Mouse (Mus musculus) brain, embryonic 14.5 days (tissue): Measurements from ENCODE around the gene Pias1. TPM values are rescaled to one million over a fixed set of nuclear protein-coding genes. Genes with fewer than 3 reads are reported as not detected.

ENCODE experiments used
- DNase-seq: peaks from one replicate; pipeline ENCODE4 v3.0.0-alpha.2; 2011; ENCODE audit warnings: low read depth
- CTCF ChIP-seq: fragments of 200-500 bp; IDR thresholded peaks from 2 replicates; pipeline ENCODE4 v1.5.1; 2012; ENCODE audit warnings: inconsistent platforms, mild to moderate bottlenecking, moderate library complexity, borderline replicate concordance; ENCODE audit not compliant: insufficient read depth, insufficient read length; ENCODE audit errors: extremely low read depth
- POLR2A ChIP-seq: fragments of 200-500 bp; IDR thresholded peaks from 2 replicates; pipeline ENCODE4 v1.6.1; 2012; ENCODE audit warnings: mild to moderate bottlenecking, inconsistent platforms, borderline replicate concordance; ENCODE audit not compliant: poor library complexity, insufficient read depth, insufficient read length, severe bottlenecking; ENCODE audit errors: extremely low read depth
- polyA plus RNA-seq: library from polyadenylated mRNA; depleted of rRNA; stranded (reverse); fragments of >200 nt; gene quantifications from 2 replicates; pipeline ENCODE4 v1.2.3, GENCODE M21; 2012

The Pias1 gene
- polyA plus RNA-seq, 1 experiment, result 35.1 TPM

- TF ChIP-seq POLR2A (no peak), CTCF (no peak)
Observed at GRCm38 (mm10) chr9:62979461-62980161, 8.1 kb downstream of the Pias1 start.

DNA sequence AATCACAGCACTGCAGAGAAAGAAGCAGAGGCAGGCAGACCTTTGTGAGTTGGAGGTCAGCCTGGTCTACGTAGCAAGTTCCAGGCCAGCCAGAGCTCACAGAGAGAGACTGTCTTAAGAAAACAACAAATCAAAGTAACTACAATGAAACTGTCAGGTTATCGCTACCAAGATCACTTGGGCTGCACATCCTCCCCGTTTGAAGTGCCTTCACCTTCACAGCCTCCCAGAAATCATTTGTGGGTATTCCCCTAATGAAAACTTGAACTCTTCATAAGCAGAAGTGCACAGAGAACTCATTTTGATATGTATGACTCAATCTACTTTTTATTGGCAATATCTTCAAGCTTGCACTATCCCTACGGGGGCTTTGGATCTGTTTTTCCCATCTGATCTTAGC, 10.6 kb downstream of the Pias1 start:
- TF ChIP-seq CTCF, result no peak
- no peak for TF ChIP-seq POLR2A
- DNase-seq, result no peak

More at GRCm38 (mm10) chr9:62979461-62980161, 8.1 kb downstream of the Pias1 start:
- peak; percentile 55 for DNase-seq

DNA sequence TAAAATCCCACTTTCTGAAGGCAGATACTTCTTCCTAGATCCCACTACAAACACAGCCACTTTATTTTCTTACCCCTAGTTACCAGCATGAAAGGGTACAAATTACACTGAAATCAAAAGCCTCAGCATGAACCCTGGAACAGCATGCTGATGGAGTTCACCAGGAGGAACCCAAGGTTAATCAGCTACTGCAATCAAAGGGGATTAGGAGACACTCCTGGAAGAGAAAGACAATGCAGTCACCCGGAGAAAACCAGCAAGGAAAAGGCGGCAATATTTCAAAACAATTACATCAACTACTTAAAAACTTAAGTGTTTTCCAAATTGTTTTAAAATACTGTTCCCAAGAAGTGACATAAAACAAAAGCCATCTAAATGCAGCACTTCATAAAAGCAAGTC, 11.9 kb downstream of the Pias1 start:
- DNase-seq, result peak; percentile 18

DNA sequence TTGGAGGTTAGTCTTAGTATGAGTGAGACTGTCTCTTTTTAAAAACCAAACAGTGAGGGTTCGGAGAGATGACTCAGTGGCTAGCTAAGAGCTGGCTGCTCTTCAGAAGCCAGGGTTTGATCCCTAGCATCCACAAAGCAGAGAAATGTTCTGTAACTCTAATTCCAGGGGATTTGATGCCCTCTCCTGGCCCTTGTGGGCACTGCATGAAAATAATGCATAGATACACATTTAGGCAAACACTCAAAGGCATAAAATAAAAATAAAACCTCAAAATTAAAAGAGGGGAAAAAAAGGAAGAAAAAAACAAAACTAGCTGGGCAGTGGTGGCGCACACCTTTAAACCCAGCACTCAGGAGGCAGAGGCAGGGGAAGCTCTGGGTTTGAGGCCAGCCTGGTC, 13.3 kb downstream of the Pias1 start:
- TF ChIP-seq CTCF (peak; percentile 33; the same call in 1 of the 2 replicates), POLR2A (no peak)
- DNase-seq, result no peak

More for the DNA sequence above, 11.9 kb downstream of the Pias1 start:
- TF ChIP-seq POLR2A (no peak), CTCF (no peak)

DNA sequence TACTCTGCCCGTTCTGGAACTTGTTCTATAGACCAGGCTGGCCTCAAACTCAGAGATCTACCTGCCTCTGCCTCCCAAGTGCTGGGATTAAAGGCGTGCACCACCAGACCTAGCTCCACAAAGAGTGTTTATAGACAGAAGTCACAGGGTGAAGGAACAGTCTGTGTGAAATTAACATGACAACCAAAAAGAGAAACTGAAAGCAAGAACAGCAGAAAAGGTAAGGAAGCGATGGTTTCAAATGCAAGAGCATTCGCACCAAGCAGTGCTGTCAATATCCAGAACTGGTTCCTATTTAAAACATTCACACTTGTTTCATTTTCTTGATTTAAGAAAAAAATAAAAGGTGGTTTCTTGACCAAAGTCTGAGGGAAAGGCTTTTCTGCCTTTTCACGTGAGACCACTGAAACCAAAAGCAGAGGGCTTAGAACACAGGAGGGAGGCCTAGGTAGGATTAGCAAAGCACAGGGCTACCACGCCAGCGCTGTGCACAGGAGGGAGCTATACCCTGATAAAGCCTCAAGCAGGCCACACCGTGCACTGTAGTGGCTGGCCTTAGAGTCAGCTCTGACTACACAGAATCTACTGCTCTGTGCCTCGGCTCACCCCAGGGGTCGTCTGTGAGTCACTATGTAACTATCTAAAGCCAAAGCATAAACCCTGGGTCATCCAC, 15.5 kb downstream of the Pias1 start:
- peak; percentile 13 for DNase-seq
- TF ChIP-seq POLR2A, result no peak
- peak; percentile 15; the same call in 1 of the 2 replicates for TF ChIP-seq CTCF

DNA sequence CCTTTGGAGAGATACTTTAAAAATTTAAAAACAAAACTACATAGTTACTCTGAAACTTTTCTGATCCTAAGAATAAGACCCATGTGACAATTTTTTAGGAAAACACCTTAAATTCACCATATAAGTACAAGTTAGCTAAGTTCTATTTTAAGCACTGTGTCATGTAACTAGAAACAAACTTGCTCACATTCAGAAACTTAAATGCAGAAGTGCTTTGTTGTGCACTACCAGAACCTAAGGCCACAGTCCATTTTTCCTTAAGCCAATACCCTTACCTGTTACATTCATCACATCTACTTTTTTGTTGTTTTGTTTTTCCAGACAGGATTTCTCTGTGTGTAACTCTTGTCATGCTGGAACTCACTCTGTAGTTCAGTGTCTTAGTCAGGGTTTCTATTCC, 17.4 kb downstream of the Pias1 start:
- no peak for DNase-seq
- TF ChIP-seq CTCF (no peak), POLR2A (no peak)

GRCm38 (mm10) chr9:62966018-62966417, 21.7 kb downstream of the Pias1 start:
- no peak for DNase-seq
- TF ChIP-seq POLR2A (no peak), CTCF (no peak)

DNA sequence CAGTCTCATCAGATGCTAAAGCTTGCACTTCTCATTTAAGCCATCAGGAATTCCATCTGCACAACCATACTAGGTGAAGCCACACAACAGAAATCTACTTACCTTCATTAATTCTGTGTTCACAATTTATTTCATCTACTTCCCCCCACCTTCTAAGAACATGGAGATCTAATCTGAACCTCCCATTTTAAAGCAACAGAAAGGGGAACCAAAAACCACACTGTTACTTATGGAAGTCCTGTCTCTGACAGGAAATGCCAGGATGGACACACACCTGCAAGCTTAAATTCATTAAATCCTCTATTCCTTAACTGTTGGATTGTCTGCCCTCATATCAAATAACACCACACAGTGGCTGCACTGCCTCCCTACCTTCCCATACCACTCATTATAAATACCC, 35.0 kb downstream of the Pias1 start:
- DNase-seq, result no peak
- TF ChIP-seq POLR2A, result no peak
- TF ChIP-seq CTCF, result no peak

DNA sequence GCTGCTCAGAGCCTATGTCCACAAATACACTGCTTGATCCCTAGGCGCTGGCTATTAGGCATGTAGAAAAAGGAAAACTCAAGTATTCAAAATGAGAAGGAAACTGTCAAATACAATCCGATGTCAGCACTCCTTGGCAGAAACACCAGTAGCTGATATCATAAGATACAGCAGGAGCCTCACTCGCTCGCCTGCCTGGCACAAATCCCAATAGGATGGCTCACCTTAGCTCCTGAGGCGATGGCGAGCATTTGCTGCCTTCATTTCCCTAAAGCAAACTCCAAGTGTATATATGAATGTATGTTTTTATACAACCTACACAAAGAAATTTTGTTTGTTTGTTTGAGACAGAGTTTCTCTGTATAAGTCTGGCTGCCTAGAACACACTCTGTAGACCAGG, 42.4 kb downstream of the Pias1 start:
- DNase-seq, result no peak
- TF ChIP-seq CTCF (no peak), POLR2A (no peak)

DNA sequence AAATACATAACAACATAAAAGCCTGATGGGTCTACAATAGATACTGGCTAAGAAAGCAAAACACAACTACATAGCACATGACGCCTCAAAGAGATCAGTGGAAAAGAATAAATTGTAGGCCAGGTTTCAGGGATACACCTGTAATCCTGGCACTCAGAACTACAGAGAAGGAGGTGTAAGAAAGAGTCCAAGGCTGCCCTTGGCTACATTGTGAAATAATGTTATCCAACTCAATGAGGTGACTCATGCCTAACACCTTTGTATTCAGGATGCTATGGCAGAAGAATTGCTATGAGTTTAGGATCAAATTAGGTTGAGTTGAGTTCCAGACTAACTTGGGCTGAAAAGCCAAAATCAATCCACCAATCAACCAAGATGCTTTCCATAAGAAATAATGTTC, 43.7 kb downstream of the Pias1 start:
- TF ChIP-seq CTCF (no peak), POLR2A (no peak)
- no peak for DNase-seq

- TF ChIP-seq CTCF (no peak), POLR2A (no peak)
- no peak for DNase-seq
Observed at GRCm38 (mm10) chr9:62940966-62941365, 46.8 kb downstream of the Pias1 start.

GRCm38 (mm10) chr9:62935854-62936253, 51.9 kb downstream of the Pias1 start:
- DNase-seq, result peak; percentile 11
- TF ChIP-seq POLR2A (no peak), CTCF (no peak)

DNA sequence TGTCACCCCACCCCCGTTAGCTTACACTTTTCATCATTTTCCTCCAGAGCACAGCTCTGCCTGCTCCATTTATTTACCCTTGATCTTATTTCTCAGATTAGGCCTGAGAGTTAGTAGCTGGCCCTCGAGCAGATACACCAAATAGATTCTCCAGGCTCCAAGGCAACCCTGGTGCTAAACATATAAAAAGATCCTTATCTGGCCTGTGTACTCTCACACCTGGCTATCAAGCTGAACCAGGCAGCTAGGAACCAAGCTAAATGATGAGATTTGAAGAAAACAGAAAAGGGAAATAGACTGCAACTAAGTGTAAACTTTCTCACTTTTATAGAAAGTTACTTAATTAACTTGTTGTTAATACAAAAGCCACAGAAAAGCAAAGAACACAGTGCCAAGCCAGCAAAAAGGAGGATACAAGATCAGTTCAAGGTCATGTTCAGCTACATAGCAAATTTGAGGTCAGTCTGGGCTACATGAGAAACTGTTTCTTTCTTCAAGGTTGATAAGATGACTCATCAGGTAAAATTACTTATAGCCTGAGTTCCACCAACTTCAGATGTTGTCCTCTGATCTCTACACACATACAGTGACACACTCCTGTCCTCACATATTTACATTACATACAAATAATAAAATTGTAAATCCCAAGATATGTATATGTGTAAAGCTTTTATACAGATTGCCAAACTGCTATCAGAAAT, 52.9 kb downstream of the Pias1 start:
- no peak for TF ChIP-seq CTCF
- no peak for TF ChIP-seq POLR2A

More for the DNA sequence above, 52.9 kb downstream of the Pias1 start:
- DNase-seq, result no peak
